Mouse (Mus musculus) midbrain, embryonic 12.5 days (tissue): ENCODE data around the gene Mta1. TPM values are rescaled to one million over a fixed set of nuclear protein-coding genes. Genes with fewer than 3 reads are reported as not detected.

Experiments used
- ATAC-seq: fragments of 200-750 bp; cut with Nextera tagmentation; 2 replicates; pipeline ENCODE4 v1.8.0; 2017; ENCODE audit warnings: low read depth, moderate TSS enrichment, moderate library complexity; ENCODE audit not compliant: low FRiP score
- H3K27ac ChIP-seq: fragments of 300-500 bp; sonication (generic); replicated peaks from 2 replicates; pipeline ENCODE4 v1.5.1; 2016; ENCODE audit warnings: mild to moderate bottlenecking
- H3K27me3 ChIP-seq: fragments of 300-500 bp; sonication (generic); 2 replicates; pipeline ENCODE4 v1.6.1; 2016; ENCODE audit warnings: mild to moderate bottlenecking
- H3K36me3 ChIP-seq: fragments of 300-500 bp; sonication (generic); 2 replicates; pipeline ENCODE4 v1.6.1; 2016
- H3K4me1 ChIP-seq: fragments of 300-500 bp; sonication (generic); 2 replicates; pipeline ENCODE4 v1.6.1; 2016
- H3K4me2 ChIP-seq: fragments of 300-500 bp; sonication (generic); replicated peaks from 2 replicates; pipeline ENCODE4 v1.6.1; 2016; ENCODE audit warnings: mild to moderate bottlenecking, moderate library complexity
- H3K4me3 ChIP-seq: fragments of 300-500 bp; sonication (generic); 2 replicates; pipeline ENCODE4 v1.5.1; 2016; ENCODE audit warnings: mild to moderate bottlenecking
- H3K9ac ChIP-seq: fragments of 300-500 bp; sonication (generic); replicated peaks from 2 replicates; pipeline ENCODE4 v1.6.1; 2016; ENCODE audit warnings: mild to moderate bottlenecking, moderate library complexity
- H3K9me3 ChIP-seq: fragments of 300-500 bp; sonication (generic); 2 replicates; pipeline ENCODE4 v1.6.1; 2016; ENCODE audit warnings: mild to moderate bottlenecking
- WGBS: fragments of 180-500 bp; shearing (Covaris S2); methylation state at CpG from one replicate; pipeline ENCODE4 v1.1.7; 2016; 5-methylcytosine and 5-hydroxymethylcytosine counted together
- polyA plus RNA-seq: library from polyadenylated mRNA; unstranded; fragments of >200 nt; fragmentation: Nextera tagmentation; extraction: Ambion mirVana; gene quantifications from 2 replicates; pipeline ENCODE4 v1.2.1, GENCODE M21; 2016

Mta1 gene
- polyA plus RNA-seq, 1 experiment from 2014 or later, result 20.4 TPM

DNA sequence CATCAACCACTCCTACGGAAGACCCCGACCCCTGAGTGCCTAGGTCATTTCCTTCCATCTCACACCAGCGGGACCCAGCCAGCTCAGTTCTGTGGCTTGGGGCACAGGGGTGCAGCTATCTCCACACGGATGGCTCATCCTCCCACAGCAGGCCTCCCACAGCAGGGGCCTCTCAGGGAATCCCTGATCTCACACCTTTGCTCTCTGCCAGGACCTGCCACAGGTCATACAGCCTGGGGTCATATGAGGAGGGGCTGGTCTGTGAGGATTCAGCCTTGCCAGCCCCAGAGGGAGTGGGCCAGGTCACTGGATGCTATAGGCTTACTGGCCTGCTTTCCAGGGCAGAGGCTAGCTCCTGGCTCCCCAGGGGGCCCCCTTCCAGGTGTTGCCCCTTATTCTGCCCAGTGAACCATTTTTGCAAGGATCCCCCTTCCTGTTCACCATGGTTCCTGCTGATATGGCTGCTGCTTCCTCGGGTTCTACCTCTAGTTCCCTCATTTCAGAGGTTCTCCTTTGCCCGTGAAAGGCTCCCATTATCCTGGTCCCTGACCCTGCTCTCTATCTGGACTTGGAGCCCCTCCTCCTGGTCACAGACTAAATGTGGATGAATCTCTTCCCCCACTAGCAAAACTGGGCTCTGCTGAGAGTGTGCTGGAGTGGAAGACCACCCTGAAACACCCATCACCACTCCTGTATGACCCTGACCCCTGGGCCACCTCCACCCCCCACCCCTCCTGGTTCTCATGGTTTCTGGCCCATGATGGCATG, 1.6 kb downstream of the Mta1 start:
- no peaks in the 10 kb centered on the region for H3K9me3 ChIP-seq
- peak overlapping the region; percentile 95 for H3K4me2 ChIP-seq
- peak overlapping the region; percentile 100 for H3K9ac ChIP-seq
- WGBS, result 32% methylated on average over 6 of the region's 6 CpGs
- peaks cover 55% of the 10 kb centered on the region for H3K4me1 ChIP-seq
- H3K27me3 ChIP-seq, result no peaks in the 10 kb centered on the region
- ATAC-seq, result no peak
- H3K36me3 ChIP-seq, result 0 out of 2 replicates have a peak, but pooled peaks cover 6% of the 10 kb centered on the region
- H3K4me3 ChIP-seq, result peak overlapping the region; percentile 98
- H3K27ac ChIP-seq, result 0 out of 2 replicates have a peak overlapping the region, but pooled peaks have one; percentile 82

DNA sequence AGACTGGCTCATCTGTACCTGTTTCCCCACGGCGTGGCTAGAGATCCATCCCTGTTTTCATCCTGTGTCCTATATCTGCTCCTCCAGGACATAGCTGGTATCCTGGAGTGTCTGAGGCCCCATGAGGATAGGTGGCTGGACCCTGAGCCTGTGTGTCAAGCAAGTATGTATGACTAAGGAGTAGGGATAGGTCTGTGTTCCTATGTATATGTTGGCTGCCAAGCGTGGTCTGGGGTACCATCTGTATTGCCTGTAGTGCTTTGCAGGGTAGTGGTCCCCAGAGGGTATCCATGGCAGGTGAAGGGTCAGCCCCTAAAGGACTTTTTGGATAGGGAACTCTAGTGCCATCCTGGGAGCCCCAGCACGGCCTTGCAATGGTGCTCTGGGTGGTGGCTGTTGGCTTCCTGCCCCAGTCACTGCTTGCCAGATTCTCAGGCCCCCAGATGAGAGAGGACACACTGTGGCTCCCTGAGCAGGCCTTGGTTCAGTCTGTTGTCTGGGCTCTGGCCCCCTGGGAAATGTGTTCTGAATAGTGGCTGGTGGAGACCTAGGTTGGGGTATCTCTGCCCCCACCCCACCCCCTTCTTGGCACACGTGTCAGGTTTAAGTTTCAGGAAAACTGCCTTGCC, 2.5 kb downstream of the Mta1 start:
- peaks cover 55% of the 10 kb centered on the region for H3K4me1 ChIP-seq
- no peak overlapping the region for H3K9ac ChIP-seq
- WGBS, result 87% methylated on average over 5 of the region's 5 CpGs
- H3K4me3 ChIP-seq, result no peak overlapping the region
- peaks cover 14% of the 10 kb centered on the region; the same call in 1 of the 2 replicates for H3K36me3 ChIP-seq
- no peak for ATAC-seq
- no peaks in the 10 kb centered on the region for H3K9me3 ChIP-seq
- no peaks in the 10 kb centered on the region for H3K27me3 ChIP-seq
- no peak overlapping the region for H3K27ac ChIP-seq
- H3K4me2 ChIP-seq, result 0 out of 2 replicates have a peak overlapping the region, but pooled peaks have one; percentile 95

DNA sequence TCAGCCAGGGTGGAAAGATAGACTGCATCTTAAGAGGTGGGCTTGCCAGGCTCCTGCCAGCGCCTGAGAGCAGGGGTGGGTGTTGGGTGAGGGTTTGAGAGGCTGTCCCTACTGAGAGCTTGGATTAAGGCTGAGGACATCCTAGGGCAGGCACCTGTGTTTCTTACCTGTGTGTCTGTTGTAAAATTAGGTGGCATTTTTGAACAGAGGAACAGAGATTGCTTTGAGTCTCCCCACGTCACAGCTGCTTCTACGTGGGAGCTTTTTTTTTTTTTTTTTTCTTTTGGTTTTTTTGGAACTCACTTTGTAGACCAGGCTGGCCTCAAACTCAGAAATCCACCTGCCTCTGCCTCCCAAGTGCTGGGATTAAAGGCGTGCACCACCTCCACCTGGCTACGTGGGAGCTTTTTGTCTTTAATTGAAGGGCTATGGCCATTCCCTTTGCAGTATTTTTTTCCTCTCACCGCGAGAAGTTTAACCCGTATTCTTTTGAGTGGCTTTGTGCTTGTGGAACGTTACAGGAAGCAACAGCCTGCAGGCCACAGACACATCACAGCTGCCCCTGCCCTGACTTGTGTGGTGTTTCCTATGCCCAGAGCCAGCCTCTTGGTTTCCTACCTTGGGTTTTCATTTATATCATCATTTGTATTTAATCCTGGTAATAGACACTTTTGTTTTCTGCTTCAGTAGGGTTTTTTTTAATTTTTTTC, 3.3 kb downstream of the Mta1 start:
- Histone ChIP-seq H3K4me3 (no peak overlapping the region), H3K9ac (no peak overlapping the region), H3K27ac (no peak overlapping the region), H3K36me3 (peaks cover 19% of the 10 kb centered on the region; the same call in 1 of the 2 replicates), H3K9me3 (no peaks in the 10 kb centered on the region), H3K4me1 (peaks cover 55% of the 10 kb centered on the region), H3K27me3 (no peaks in the 10 kb centered on the region), H3K4me2 (no peak overlapping the region)
- 86% methylated on average over 9 of the region's 9 CpGs for WGBS
- no peak for ATAC-seq

GRCm38 (mm10) chr12:113102461-113102860, 4.4 kb downstream of the Mta1 start:
- no peak overlapping the region for H3K4me3 ChIP-seq
- peak overlapping the region; percentile 6 for H3K27ac ChIP-seq
- H3K9me3 ChIP-seq, result no peaks in the 10 kb centered on the region
- WGBS, result 61% methylated on average over 6 of the region's 6 CpGs
- H3K27me3 ChIP-seq, result no peaks in the 10 kb centered on the region
- ATAC-seq, result no peak
- H3K9ac ChIP-seq, result no peak overlapping the region; the same call in 1 of the 2 replicates
- H3K4me2 ChIP-seq, result no peak overlapping the region
- peaks cover 19% of the 10 kb centered on the region; the same call in 1 of the 2 replicates for H3K36me3 ChIP-seq
- H3K4me1 ChIP-seq, result peaks cover 47% of the 10 kb centered on the region

- ATAC-seq, result no peak
- peaks cover 19% of the 10 kb centered on the region; the same call in 1 of the 2 replicates for H3K36me3 ChIP-seq
- no peaks in the 10 kb centered on the region for H3K9me3 ChIP-seq
- no peak overlapping the region for H3K4me3 ChIP-seq
- H3K9ac ChIP-seq, result no peak overlapping the region
- no peaks in the 10 kb centered on the region for H3K27me3 ChIP-seq
- peaks cover 41% of the 10 kb centered on the region for H3K4me1 ChIP-seq
- 86% methylated on average over 8 of the region's 8 CpGs for WGBS
- H3K4me2 ChIP-seq, result no peak overlapping the region
- H3K27ac ChIP-seq, result no peak overlapping the region
Observed at GRCm38 (mm10) chr12:113103846-113104451, 5.9 kb downstream of the Mta1 start.

GRCm38 (mm10) chr12:113106386-113106785, 8.3 kb downstream of the Mta1 start:
- Histone ChIP-seq H3K27ac (no peak overlapping the region), H3K4me2 (no peak overlapping the region), H3K27me3 (no peaks in the 10 kb centered on the region), H3K36me3 (peaks cover 19% of the 10 kb centered on the region; the same call in 1 of the 2 replicates), H3K4me3 (no peak overlapping the region), H3K9me3 (no peaks in the 10 kb centered on the region), H3K9ac (no peak overlapping the region), H3K4me1 (peaks cover 25% of the 10 kb centered on the region)
- no peak for ATAC-seq
- WGBS, result 91% methylated on average over 6 of the region's 6 CpGs

DNA sequence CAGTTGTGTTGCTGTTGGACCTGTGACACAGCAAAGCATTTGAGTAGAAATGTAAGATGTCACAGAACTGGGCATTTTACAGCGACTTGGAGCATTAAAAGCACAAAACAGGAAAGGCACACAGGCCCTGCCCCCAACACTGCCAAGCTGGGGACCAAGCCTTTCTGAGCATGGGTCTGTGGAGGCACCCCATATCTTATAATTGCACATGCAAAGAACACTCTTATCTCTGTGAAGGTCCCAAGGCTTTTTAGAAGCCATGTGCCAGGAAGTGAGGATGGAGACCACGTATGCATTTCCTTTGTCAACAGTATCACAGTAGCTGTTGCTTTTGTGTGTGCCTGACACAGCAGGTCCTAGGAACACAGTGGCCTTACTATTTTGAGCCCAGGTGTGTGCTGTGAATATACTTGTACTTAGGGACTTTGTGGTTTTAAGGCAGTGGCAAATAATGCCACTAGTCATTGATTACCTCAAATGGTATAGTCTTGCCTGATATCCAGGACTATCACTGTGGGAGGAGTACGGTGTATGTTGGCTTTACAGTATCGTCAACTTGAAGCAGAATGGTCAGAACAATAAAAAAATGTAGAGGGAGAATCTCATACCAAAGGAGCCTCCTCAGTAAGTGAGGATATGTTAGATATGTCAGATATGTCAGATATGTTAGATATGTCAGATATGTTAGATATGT, 9.5 kb downstream of the Mta1 start:
- ATAC-seq, result no peak
- no peak overlapping the region for H3K27ac ChIP-seq
- no peaks in the 10 kb centered on the region for H3K27me3 ChIP-seq
- no peak overlapping the region for H3K4me3 ChIP-seq
- WGBS, result 90% methylated on average over 4 of the region's 4 CpGs
- H3K4me1 ChIP-seq, result peaks cover 21% of the 10 kb centered on the region
- H3K4me2 ChIP-seq, result no peak overlapping the region
- peaks cover 25% of the 10 kb centered on the region for H3K36me3 ChIP-seq
- H3K9me3 ChIP-seq, result no peaks in the 10 kb centered on the region
- no peak overlapping the region for H3K9ac ChIP-seq

GRCm38 (mm10) chr12:113108528-113109283, 10.6 kb downstream of the Mta1 start:
- H3K27me3 ChIP-seq, result no peaks in the 10 kb centered on the region
- H3K9me3 ChIP-seq, result no peaks in the 10 kb centered on the region
- H3K9ac ChIP-seq, result no peak overlapping the region
- no peak for ATAC-seq
- peaks cover 29% of the 10 kb centered on the region for H3K36me3 ChIP-seq
- no peak overlapping the region for H3K27ac ChIP-seq
- H3K4me2 ChIP-seq, result no peak overlapping the region
- H3K4me1 ChIP-seq, result peaks cover 10% of the 10 kb centered on the region; the same call in 1 of the 2 replicates
- no peak overlapping the region for H3K4me3 ChIP-seq
- WGBS, result 86% methylated on average over 17 of the region's 17 CpGs

- H3K27me3 ChIP-seq, result no peaks in the 10 kb centered on the region
- H3K27ac ChIP-seq, result 0 out of 2 replicates have a peak overlapping the region, but pooled peaks have one; percentile 25
- H3K4me2 ChIP-seq, result no peak overlapping the region
- H3K9ac ChIP-seq, result no peak overlapping the region
- H3K36me3 ChIP-seq, result peaks cover 36% of the 10 kb centered on the region
- peaks cover 6% of the 10 kb centered on the region; the same call in 1 of the 2 replicates for H3K4me1 ChIP-seq
- H3K9me3 ChIP-seq, result no peaks in the 10 kb centered on the region
- H3K4me3 ChIP-seq, result no peak overlapping the region
- 89% methylated on average over 10 of the region's 10 CpGs for WGBS
- ATAC-seq, result no peak
Observed at GRCm38 (mm10) chr12:113109801-113110200, 11.7 kb downstream of the Mta1 start.

GRCm38 (mm10) chr12:113114141-113114540, 16.1 kb downstream of the Mta1 start:
- no peak overlapping the region for H3K4me2 ChIP-seq
- no peaks in the 10 kb centered on the region for H3K27me3 ChIP-seq
- 92% methylated on average over 4 of the region's 4 CpGs for WGBS
- no peak overlapping the region for H3K27ac ChIP-seq
- peaks cover 62% of the 10 kb centered on the region for H3K36me3 ChIP-seq
- no peaks in the 10 kb centered on the region for H3K9me3 ChIP-seq
- no peak overlapping the region for H3K4me3 ChIP-seq
- H3K4me1 ChIP-seq, result peaks cover 6% of the 10 kb centered on the region; the same call in 1 of the 2 replicates
- no peak for ATAC-seq
- no peak overlapping the region for H3K9ac ChIP-seq
